Mouse (Mus musculus) heart, embryonic 16.5 days (tissue): ENCODE data around the gene Tsen54. TPM values are rescaled to one million over a fixed set of nuclear protein-coding genes. Genes with fewer than 3 reads are reported as not detected.
"Not testable (repeated sequence)": the region's sequence is repeated elsewhere in the genome, so short reads cannot be mapped to it uniquely, and the experiment has no call there.

Source experiments
- ATAC-seq: fragments of 200-750 bp; cut with Nextera tagmentation; replicated peaks from 2 replicates; pipeline ENCODE4 v1.8.0; 2017; ENCODE audit warnings: moderate number of reproducible peaks; ENCODE audit not compliant: insufficient read depth, low FRiP score; ENCODE audit errors: extremely low read depth
- H3K27ac ChIP-seq: fragments of 300-500 bp; sonication (generic); 2 replicates; pipeline ENCODE4 v1.5.1; 2014; ENCODE audit warnings: mild to moderate bottlenecking, low read length, control low read depth, moderate library complexity
- H3K27me3 ChIP-seq: fragments of 300-500 bp; sonication (generic); 2 replicates; pipeline ENCODE4 v1.6.1; 2014; ENCODE audit warnings: low read length, mixed read lengths; ENCODE audit not compliant: control insufficient read depth, insufficient read depth
- H3K36me3 ChIP-seq: fragments of 300-500 bp; sonication (generic); 2 replicates; pipeline ENCODE4 v1.6.1; 2014; ENCODE audit not compliant: control insufficient read depth, insufficient read depth
- H3K4me1 ChIP-seq: fragments of 300-500 bp; sonication (generic); 2 replicates; pipeline ENCODE4 v1.6.1; 2014; ENCODE audit warnings: low read length, mixed read lengths; ENCODE audit not compliant: control insufficient read depth, insufficient read depth
- H3K4me2 ChIP-seq: fragments of 300-500 bp; sonication (generic); 2 replicates; pipeline ENCODE4 v1.6.1; 2014; ENCODE audit warnings: low read depth, mild to moderate bottlenecking, control low read depth, low read length
- H3K4me3 ChIP-seq: fragments of 300-500 bp; sonication (generic); 2 replicates; pipeline ENCODE4 v1.5.1; 2014; ENCODE audit warnings: mild to moderate bottlenecking, control low read depth, low read length
- H3K9ac ChIP-seq: fragments of 300-500 bp; sonication (generic); 2 replicates; pipeline ENCODE4 v1.6.1; 2014; ENCODE audit warnings: low read length, control low read depth
- H3K9me3 ChIP-seq: fragments of 300-500 bp; sonication (generic); replicated peaks from 2 replicates; pipeline ENCODE4 v1.6.1; 2016; ENCODE audit warnings: low read length; ENCODE audit not compliant: control insufficient read depth
- WGBS: fragments of 180-500 bp; shearing (Covaris S2); extraction: QIAGEN DNeasy Blood & Tissue Kit; methylation state at CpG from one replicate; pipeline ENCODE4 v1.1.7; 2014; 5-methylcytosine and 5-hydroxymethylcytosine counted together
- polyA plus RNA-seq: library from polyadenylated mRNA; unstranded; fragments of >200 nt; fragmentation: Nextera tagmentation; extraction: Ambion mirVana; gene quantifications from 2 replicates; pipeline ENCODE4 v1.2.1, GENCODE M21; 2015

Tsen54 gene
- polyA plus RNA-seq, 1 experiment from 2014 or later, result 28.3 TPM

DNA sequence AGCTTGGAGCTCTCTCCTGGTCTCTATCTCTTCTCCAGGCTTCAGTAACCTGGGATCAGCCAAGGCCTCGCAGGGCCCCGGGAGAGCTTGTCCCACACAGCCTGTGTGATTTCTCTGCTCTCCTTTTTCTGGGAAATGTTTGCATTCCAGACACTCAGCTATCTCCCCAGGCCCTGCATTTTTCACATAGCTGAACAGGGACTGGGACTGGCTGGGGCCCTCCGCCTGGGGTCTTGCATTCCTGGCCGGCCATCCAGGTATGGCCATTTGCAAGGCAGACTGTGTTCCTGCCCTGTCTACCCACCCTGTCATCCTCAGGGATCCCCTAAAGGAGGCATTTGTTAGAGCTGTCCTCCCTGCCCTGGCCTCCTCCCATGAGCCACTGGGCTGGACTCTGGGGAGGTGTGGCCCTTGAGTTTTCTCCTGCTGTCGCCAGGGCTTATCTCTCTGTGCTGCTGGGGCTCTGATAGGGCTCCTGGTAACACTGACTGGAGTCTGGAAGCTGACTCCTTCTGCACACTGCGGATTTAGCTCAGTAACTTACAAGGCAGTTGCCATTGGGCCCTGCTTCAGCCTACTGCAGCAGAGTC, 27.5 kb downstream of the Tsen54 start:
- peak; percentile 87 for ATAC-seq
- Histone ChIP-seq H3K27ac (peak overlapping the region; percentile 94), H3K27me3 (no peaks in the 10 kb centered on the region), H3K9me3 (no peaks in the 10 kb centered on the region; the same call in 1 of the 2 replicates), H3K36me3 (peaks cover 12% of the 10 kb centered on the region), H3K4me1 (peaks cover 54% of the 10 kb centered on the region), H3K4me3 (no peak overlapping the region), H3K9ac (peak overlapping the region; percentile 35; the same call in 1 of the 2 replicates), H3K4me2 (peak overlapping the region; percentile 27)
- 10% methylated on average over 6 of the region's 6 CpGs for WGBS

DNA sequence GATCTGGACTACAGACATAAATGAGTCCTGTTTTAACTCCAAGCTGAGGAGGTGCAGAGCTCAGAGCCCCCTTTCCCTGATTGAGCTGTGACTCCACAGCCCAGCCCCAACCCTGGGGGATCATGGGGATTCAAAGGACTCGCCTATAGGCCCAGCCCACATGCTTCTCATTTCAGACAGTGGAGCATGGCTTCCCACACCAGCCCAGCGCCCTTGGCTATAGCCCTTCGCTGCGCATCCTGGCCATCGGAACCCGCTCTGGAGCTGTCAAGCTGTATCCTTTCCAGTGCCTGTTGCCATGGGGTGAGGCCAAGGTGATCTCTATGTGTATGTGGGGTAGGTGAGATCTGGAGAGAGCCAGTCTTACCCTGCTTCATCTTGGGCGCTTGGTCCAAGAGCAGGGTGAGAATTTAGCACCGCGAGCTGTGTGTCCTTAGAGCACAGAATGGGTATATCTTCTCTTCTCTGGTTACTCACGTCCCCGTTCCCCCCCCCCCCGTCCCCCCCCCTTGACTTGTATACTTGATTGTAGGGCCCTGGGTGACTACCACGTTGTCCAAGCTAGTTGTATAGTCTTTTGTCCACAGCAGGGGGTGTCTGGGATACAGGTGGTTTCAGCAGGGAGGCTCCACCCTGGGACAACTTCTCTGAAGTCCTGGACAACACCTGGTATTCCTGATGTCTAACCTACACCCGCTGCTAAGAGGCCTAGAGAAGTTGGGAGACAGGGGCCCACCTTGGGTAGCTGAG, 28.8 kb downstream of the Tsen54 start:
- Histone ChIP-seq H3K27ac (peak overlapping the region; percentile 94), H3K9ac (peak overlapping the region; percentile 33; the same call in 1 of the 2 replicates), H3K27me3 (no peaks in the 10 kb centered on the region), H3K36me3 (peaks cover 16% of the 10 kb centered on the region), H3K4me2 (no peak overlapping the region), H3K4me3 (no peak overlapping the region), H3K9me3 (no peaks in the 10 kb centered on the region; the same call in 1 of the 2 replicates), H3K4me1 (peaks cover 46% of the 10 kb centered on the region)
- WGBS, result 73% methylated on average over 14 of the region's 14 CpGs
- no peak for ATAC-seq

DNA sequence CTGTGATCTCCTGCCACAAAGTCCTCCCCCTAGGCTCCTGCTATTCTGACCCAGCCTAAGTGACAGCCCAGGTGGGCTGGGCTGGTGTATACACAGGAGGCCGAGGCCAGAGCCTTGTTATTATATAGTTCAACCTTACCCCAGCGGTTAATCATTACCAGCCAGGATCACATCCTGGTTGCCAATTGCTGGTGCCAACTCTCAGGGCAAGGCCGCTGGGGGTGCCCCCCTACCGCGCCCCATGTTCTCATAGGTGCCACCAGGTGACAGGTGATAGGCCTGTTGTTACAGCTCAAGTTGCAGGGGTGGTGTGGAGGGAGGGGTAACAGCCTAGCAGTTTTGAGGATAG, 29.3 kb downstream of the Tsen54 start:
- ATAC-seq, result no peak
- Histone ChIP-seq H3K4me3 (no peak overlapping the region), H3K27me3 (no peaks in the 10 kb centered on the region), H3K4me1 (peaks cover 43% of the 10 kb centered on the region), H3K9ac (no peak overlapping the region), H3K27ac (no peak overlapping the region; the same call in none of the 2 replicates), H3K4me2 (no peak overlapping the region), H3K36me3 (peaks cover 16% of the 10 kb centered on the region), H3K9me3 (no peaks in the 10 kb centered on the region; the same call in 1 of the 2 replicates)
- 89% methylated on average over 5 of the region's 5 CpGs for WGBS

DNA sequence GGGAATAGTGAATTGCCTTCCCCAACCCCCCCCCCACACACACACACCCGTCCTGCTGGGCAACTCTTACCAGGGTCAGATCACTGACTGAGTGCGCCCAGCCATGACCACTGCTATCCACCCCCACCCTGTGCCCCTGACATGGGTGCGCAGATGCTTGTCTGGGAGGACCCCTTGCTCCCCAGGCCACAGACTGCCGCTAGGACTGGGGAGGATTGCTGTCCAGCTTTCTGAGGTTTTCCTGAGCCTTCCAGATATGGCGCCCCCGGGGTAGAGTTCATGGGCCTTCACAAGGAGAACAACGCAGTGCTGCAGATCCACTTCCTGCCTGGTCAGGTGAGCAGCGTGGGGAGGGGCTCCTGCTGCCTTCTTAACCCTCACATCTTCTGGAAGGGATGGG, 29.7 kb downstream of the Tsen54 start:
- WGBS, result 77% methylated on average over 8 of the region's 8 CpGs
- Histone ChIP-seq H3K4me3 (no peak overlapping the region), H3K27me3 (no peaks in the 10 kb centered on the region), H3K4me2 (no peak overlapping the region), H3K36me3 (peaks cover 18% of the 10 kb centered on the region), H3K4me1 (peaks cover 39% of the 10 kb centered on the region), H3K9ac (no peak overlapping the region), H3K9me3 (no peaks in the 10 kb centered on the region; the same call in 1 of the 2 replicates), H3K27ac (no peak overlapping the region)
- ATAC-seq, result no peak

DNA sequence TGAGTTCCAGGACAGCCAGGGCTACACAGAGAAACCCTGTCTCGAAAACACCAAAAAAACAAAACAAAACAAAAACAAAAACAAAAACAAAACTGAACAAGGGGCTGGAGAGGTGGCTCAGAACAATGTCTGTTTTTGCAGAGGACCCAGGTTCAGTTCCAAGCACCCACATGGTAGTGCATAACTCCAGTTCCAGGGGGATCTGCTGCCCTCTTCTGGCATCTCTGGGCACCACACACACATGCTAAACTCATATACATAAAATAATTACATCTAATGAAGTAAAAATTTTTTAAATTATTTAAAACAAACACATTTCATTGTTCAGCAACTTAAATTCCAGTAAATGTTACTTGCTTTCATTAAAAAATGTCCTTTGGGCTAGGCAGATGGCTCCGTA, 31.3 kb downstream of the Tsen54 start:
- H3K4me2 ChIP-seq, result no peak overlapping the region
- no peaks in the 10 kb centered on the region; the same call in 1 of the 2 replicates for H3K9me3 ChIP-seq
- ATAC-seq, result no peak
- 96% methylated on average over 2 of the region's 2 CpGs for WGBS
- H3K27ac ChIP-seq, result no peak overlapping the region
- H3K9ac ChIP-seq, result no peak overlapping the region
- peaks cover 26% of the 10 kb centered on the region for H3K4me1 ChIP-seq
- no peaks in the 10 kb centered on the region for H3K27me3 ChIP-seq
- peaks cover 27% of the 10 kb centered on the region for H3K36me3 ChIP-seq
- no peak overlapping the region for H3K4me3 ChIP-seq

DNA sequence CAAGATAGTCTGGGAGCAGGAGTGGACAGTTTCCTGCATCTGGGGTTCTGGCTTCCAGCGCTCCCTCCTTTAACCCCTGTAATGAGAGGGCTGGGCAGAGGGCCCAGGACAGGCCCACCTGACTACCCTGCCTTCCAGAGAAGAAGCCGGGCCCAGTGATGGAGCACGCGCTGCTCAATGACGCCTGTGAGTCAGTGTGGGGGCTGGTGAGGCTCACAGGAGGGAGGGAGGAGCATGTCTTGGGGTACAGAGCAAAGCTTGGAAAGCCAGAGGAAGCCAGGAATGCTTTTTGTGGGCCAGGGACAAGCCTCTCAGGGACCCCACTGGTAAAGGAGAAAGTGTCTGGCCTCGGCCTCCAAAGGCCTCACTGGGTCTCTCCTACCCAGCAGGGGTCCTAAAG, 40.1 kb downstream of the Tsen54 start:
- Histone ChIP-seq H3K4me2 (no peak overlapping the region), H3K9me3 (peaks cover 4% of the 10 kb centered on the region), H3K27ac (no peak overlapping the region), H3K27me3 (peaks cover 19% of the 10 kb centered on the region), H3K4me3 (no peak overlapping the region), H3K4me1 (peaks cover 13% of the 10 kb centered on the region), H3K9ac (no peak overlapping the region), H3K36me3 (peaks cover 23% of the 10 kb centered on the region)
- WGBS, result 83% methylated on average over 6 of the region's 6 CpGs
- no peak for ATAC-seq

DNA sequence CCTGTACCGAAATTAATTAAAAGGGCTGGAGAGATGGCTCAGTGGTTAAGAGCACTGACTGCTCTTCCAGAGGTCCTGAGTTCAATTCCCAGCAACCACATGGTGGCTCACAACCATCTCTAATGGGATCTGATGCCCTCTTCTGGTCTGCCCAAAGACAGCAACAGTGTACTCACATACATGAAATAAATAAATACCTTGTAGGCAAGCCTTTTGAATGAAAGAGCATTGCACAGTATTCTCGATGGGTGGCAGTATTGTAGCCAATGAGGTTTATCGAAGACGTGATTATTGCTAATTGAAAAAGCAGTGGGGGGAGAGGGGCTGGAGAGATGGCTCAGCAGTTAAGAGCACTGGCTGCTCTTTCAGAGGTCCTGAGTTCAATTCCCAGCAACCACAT, 42.6 kb downstream of the Tsen54 start:
- Histone ChIP-seq H3K27me3 (peaks cover 34% of the 10 kb centered on the region), H3K4me1 (peaks cover 15% of the 10 kb centered on the region)
- H3K27ac ChIP-seq, H3K9ac ChIP-seq, ATAC-seq, H3K4me3 ChIP-seq, H3K9me3 ChIP-seq, H3K36me3 ChIP-seq, H3K4me2 ChIP-seq: not testable (repeated sequence)
- 90% methylated on average over 4 of the region's 4 CpGs for WGBS

DNA sequence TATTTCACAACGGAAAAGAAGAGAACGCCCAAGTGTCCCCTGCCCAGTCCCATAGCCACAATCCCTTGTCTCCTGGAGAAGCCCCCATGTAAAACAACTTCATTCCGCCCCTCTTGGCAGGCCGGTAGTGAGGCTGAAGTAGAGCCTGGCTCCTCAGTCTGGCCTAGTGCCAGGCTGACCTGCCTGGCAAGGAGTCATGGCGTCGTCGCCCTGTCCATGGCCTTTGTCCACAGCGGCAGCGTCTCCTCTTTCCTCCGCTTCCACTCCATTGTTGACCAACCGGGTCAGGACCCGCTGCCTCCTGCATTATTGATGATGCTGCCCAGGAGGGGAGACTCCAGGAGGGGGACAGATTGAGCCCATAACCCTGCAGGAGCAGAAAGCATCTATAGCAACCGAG, 43.4 kb downstream of the Tsen54 start:
- Histone ChIP-seq H3K27ac (no peak overlapping the region), H3K27me3 (peaks cover 34% of the 10 kb centered on the region), H3K4me2 (no peak overlapping the region), H3K9me3 (peaks cover 4% of the 10 kb centered on the region), H3K36me3 (peaks cover 2% of the 10 kb centered on the region; the same call in 1 of the 2 replicates), H3K4me3 (no peak overlapping the region), H3K4me1 (peaks cover 15% of the 10 kb centered on the region), H3K9ac (peak overlapping the region; percentile 41; the same call in 1 of the 2 replicates)
- WGBS, result 55% methylated on average over 13 of the region's 13 CpGs
- ATAC-seq, result no peak

DNA sequence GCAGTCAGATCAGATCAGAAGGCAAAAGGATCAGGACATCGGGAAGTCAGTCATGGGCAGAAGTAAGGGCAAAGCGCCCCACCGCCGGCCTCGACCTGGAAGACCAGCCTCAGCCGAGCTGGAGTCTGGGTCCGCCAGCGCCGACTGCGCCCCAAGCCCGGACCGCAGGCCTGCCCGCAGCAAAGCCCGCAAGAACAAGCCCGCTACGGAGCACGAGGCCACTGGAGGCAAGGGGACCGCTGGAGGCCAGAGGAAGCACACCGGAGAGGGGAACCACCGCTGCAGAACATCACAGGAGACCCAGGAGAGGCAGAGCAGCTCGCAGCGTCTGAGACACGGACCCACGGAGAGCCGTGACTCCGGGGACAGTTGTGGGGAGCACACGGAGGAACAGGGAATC, 43.8 kb downstream of the Tsen54 start, which contains the start of gene Myo15b:
Myo15b (plus strand) TSS at position 53 of the 400 bp plus-strand sequence.
- no peak for ATAC-seq
- Histone ChIP-seq H3K36me3 (peaks cover 2% of the 10 kb centered on the region; the same call in 1 of the 2 replicates), H3K4me1 (peaks cover 15% of the 10 kb centered on the region), H3K4me2 (peak within 1 kb of the TSS; percentile 79), H3K4me3 (peak within 1 kb of the TSS; percentile 56), H3K27me3 (peaks cover 34% of the 10 kb centered on the region), H3K27ac (no peak within 1 kb of the TSS), H3K9me3 (peaks cover 4% of the 10 kb centered on the region), H3K9ac (peak within 1 kb of the TSS; percentile 69)
- WGBS, result 17% methylated on average over 27 of the region's 27 CpGs
